In genomic region chr11:112912875-112913274, GRCm38 (mm10) we compare ENCODE assay signal across 30 mouse cellular contexts.
"Had no signal": no experiment of that assay in that cellular context is flagged by ENCODE, and none has a peak within 500 bp of the region (broad histone marks: within the 10 kb centered on the region; RNA-seq: fewer than 3 reads in every experiment).

No protein-coding gene starts in this region.

- H3K27me3 ChIP-seq: hindbrain, embryonic 12.5 days; hindbrain, embryonic 13.5 days; hindbrain, embryonic 15.5 days; intestine, embryonic 15.5 days; kidney, embryonic 15.5 days had no signal

- H3K4me2 ChIP-seq: heart, embryonic 11.5 days; heart, embryonic 12.5 days; heart, embryonic 13.5 days; heart, embryonic 15.5 days; hindbrain, embryonic 12.5 days; hindbrain, embryonic 13.5 days; hindbrain, embryonic 14.5 days; hindbrain, embryonic 15.5 days; intestine, embryonic 15.5 days; kidney, embryonic 15.5 days had no signal

- H3K36me3 ChIP-seq: heart, embryonic 10.5 days; heart, embryonic 12.5 days; heart, embryonic 13.5 days; heart, embryonic 15.5 days; hindbrain, embryonic 10.5 days; hindbrain, embryonic 12.5 days; hindbrain, embryonic 13.5 days; hindbrain, embryonic 15.5 days; intestine, embryonic 15.5 days; kidney, embryonic 15.5 days had no signal

- DNase-seq: heart, postnatal 10 days; heart, postnatal 14 days; heart, postnatal 36 days; heart, postnatal 4 days; kidney, adult 11 months; kidney, adult 18-20 months; kidney, adult 2 months; kidney, adult 8-10 months; kidney, adult 9 months; kidney, postnatal 10 days; kidney, postnatal 14 days; kidney, postnatal 25 days; kidney, postnatal 36 days; kidney, postnatal 4 days; layer of hippocampus, adult 9-11 months; layer of hippocampus, postnatal 36 days had no signal

- H3K4me3 ChIP-seq: heart, embryonic 10.5 days; heart, embryonic 12.5 days; heart, embryonic 13.5 days; heart, embryonic 15.5 days; hindbrain, embryonic 10.5 days; hindbrain, embryonic 12.5 days; hindbrain, embryonic 13.5 days; hindbrain, embryonic 15.5 days; intestine, embryonic 15.5 days; kidney, embryonic 15.5 days; layer of hippocampus, adult 2 months; left cerebral cortex, adult 2 months had no signal
